Mouse (Mus musculus): ENCODE measurements around the gene Gdpd5. TPM values are rescaled to one million over a fixed set of nuclear protein-coding genes. Genes with fewer than 3 reads are reported as not detected.
"Not testable (repeated sequence)": the region's sequence is repeated elsewhere in the genome, so short reads cannot be mapped to it uniquely, and the experiment has no call there.

Gene Gdpd5
- polyA plus RNA-seq, 1 experiment from 2014 or later: 8.1 TPM

DNA sequence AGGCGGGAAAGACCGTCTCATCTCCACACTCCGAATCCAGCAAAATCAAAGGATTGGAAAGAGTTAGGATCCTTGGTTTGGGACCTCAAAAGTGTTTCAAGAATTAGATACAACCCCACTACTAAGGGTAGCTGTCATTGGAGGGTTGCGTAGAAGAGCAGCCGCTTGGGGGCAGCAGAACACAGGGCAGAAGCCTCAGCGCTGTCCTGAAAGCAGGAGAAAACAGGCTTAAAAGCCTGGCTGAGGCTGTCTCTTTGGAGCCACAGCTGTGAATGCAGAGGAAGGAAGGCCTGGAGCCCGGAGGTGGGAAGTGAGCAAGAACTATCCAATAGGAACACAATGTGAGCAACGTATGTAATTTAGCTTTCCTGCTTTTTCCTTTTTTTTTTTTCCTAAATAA lies 119.0 kb downstream of the Gdpd5 start:
- Histone ChIP-seq H3K27me3 (ENCODE audit: control insufficient read depth, insufficient read depth, low read length) (no peaks in the 10 kb centered on the region), H3K9me3 (ENCODE audit: control insufficient read depth, low read length) (no peaks in the 10 kb centered on the region), H3K4me3 (ENCODE audit: low read depth, low read length) (no peak overlapping the region), H3K36me3 (ENCODE audit: control insufficient read depth, insufficient read depth, low read length) (no peaks in the 10 kb centered on the region), H3K27ac (replicated peaks) (no peak overlapping the region), H3K9ac (ENCODE audit: low read length) (no peak overlapping the region), H3K4me1 (replicated peaks; ENCODE audit: control insufficient read depth, insufficient read depth) (no peaks in the 10 kb centered on the region), H3K4me2 (replicated peaks; ENCODE audit: low read depth) (no peak overlapping the region)
- TF ChIP-seq EP300 (optimal IDR thresholded peaks at IDR 0.05): no peak
- peak; percentile 99 for TF ChIP-seq CTCF (IDR thresholded peaks at IDR 0.05; ENCODE audit: low read depth)
- peak; percentile 76 for ATAC-seq (ENCODE audit: low FRiP score, low TSS enrichment)
- WGBS: 8% methylated on average over 8 of the region's 8 CpGs
- peak; percentile 85 for DNase-seq (ENCODE audit: low spot score)

DNA sequence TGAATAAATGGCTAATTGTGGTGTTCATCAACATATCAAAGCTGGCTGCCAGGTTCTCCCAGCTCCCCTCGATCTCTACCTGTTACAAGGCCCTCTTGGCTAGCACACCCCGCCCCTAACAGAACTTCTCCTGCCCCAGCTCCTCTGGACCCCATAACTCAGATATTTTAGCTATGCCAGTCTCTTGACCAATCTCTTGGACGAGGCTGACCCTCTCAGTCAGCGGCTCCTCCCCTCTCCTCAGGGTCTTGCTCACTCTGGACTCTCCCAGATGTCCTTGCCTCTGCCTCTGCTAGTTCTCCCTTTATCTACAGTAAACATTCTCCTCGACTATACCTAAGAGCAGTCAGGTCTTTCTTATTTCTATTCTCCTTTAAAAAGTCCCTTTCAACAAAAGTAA lies 119.4 kb downstream of the Gdpd5 start:
- TF ChIP-seq CTCF (IDR thresholded peaks at IDR 0.05; ENCODE audit: low read depth): no peak
- TF ChIP-seq EP300 (optimal IDR thresholded peaks at IDR 0.05): no peak
- no peaks in the 10 kb centered on the region for H3K36me3 ChIP-seq (ENCODE audit: control insufficient read depth, insufficient read depth, low read length)
- no peaks in the 10 kb centered on the region for H3K4me1 ChIP-seq (replicated peaks; ENCODE audit: control insufficient read depth, insufficient read depth)
- no peaks in the 10 kb centered on the region for H3K27me3 ChIP-seq (ENCODE audit: control insufficient read depth, insufficient read depth, low read length)
- no peak overlapping the region for H3K27ac ChIP-seq (replicated peaks)
- no peak overlapping the region for H3K4me2 ChIP-seq (replicated peaks; ENCODE audit: low read depth)
- ATAC-seq (ENCODE audit: low FRiP score, low TSS enrichment) (no peak), DNase-seq (ENCODE audit: low spot score) (no peak)
- WGBS: 30% methylated on average over 5 of the region's 5 CpGs
- no peak overlapping the region for H3K9ac ChIP-seq (ENCODE audit: low read length)
- no peaks in the 10 kb centered on the region for H3K9me3 ChIP-seq (ENCODE audit: control insufficient read depth, low read length)
- no peak overlapping the region for H3K4me3 ChIP-seq (ENCODE audit: low read depth, low read length)

DNA sequence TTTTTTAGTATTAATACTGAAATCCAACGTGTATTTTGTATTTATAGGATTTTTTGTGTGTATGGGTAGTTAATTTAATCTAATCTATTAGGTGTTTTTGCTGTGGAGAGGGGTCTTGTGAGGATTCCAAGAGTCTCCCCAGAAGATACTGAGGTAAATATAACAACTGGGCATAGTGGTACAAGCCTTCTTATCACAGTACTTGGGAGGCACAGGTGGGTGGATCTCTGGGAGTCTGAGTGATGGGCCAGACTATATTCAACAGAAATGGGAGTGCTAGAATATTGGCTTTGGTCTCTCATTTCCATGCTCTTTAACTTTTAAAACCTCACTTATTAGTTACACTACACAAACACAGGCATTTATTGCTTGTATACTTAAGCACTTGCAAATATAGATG lies 119.9 kb downstream of the Gdpd5 start:
- WGBS: 49% methylated on average over 1 of the region's 1 CpGs
- Histone ChIP-seq H3K36me3 (ENCODE audit: control insufficient read depth, insufficient read depth, low read length) (no peaks in the 10 kb centered on the region), H3K4me1 (replicated peaks; ENCODE audit: control insufficient read depth, insufficient read depth) (no peaks in the 10 kb centered on the region), H3K4me2 (replicated peaks; ENCODE audit: low read depth) (no peak overlapping the region), H3K4me3 (ENCODE audit: low read depth, low read length) (no peak overlapping the region), H3K9me3 (ENCODE audit: control insufficient read depth, low read length) (no peaks in the 10 kb centered on the region), H3K27ac (replicated peaks) (no peak overlapping the region), H3K9ac (ENCODE audit: low read length) (no peak overlapping the region), H3K27me3 (ENCODE audit: control insufficient read depth, insufficient read depth, low read length) (no peaks in the 10 kb centered on the region)
- ATAC-seq (ENCODE audit: low FRiP score, low TSS enrichment) (no peak), DNase-seq (ENCODE audit: low spot score) (no peak)
- TF ChIP-seq EP300 (optimal IDR thresholded peaks at IDR 0.05) (no peak), CTCF (IDR thresholded peaks at IDR 0.05; ENCODE audit: low read depth) (no peak)

DNA sequence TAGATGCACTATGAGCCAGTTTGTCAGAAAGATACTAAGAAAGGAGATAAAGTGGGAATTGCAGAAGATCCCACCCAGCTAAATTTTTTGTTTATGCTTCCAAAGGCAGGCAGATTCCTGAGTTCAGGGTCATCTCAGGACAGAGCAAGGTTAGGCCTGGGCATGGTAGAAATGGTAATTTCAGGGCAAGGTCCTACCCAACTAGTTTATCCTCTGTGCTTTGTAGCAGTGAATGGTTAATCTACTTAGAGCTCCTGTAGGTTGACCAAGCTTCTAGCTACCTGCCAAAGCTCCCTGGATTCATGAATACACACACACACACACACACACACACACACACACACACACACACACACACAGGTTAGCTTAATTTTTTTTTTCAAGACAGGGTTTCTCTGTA lies 123.3 kb downstream of the Gdpd5 start:
- Histone ChIP-seq H3K9ac (ENCODE audit: low read length) (no peak overlapping the region), H3K9me3 (ENCODE audit: control insufficient read depth, low read length) (0 out of 2 replicates have a peak, but pooled peaks cover 3% of the 10 kb centered on the region), H3K27ac (replicated peaks) (no peak overlapping the region), H3K4me1 (replicated peaks; ENCODE audit: control insufficient read depth, insufficient read depth) (no peaks in the 10 kb centered on the region), H3K4me2 (replicated peaks; ENCODE audit: low read depth) (no peak overlapping the region), H3K27me3 (ENCODE audit: control insufficient read depth, insufficient read depth, low read length) (no peaks in the 10 kb centered on the region), H3K4me3 (ENCODE audit: low read depth, low read length) (no peak overlapping the region), H3K36me3 (ENCODE audit: control insufficient read depth, insufficient read depth, low read length) (no peaks in the 10 kb centered on the region)
- ATAC-seq (ENCODE audit: low FRiP score, low TSS enrichment) (no peak), DNase-seq (ENCODE audit: low spot score) (no peak)
- no peak for TF ChIP-seq CTCF (IDR thresholded peaks at IDR 0.05; ENCODE audit: low read depth)
- no peak for TF ChIP-seq EP300 (optimal IDR thresholded peaks at IDR 0.05)

DNA sequence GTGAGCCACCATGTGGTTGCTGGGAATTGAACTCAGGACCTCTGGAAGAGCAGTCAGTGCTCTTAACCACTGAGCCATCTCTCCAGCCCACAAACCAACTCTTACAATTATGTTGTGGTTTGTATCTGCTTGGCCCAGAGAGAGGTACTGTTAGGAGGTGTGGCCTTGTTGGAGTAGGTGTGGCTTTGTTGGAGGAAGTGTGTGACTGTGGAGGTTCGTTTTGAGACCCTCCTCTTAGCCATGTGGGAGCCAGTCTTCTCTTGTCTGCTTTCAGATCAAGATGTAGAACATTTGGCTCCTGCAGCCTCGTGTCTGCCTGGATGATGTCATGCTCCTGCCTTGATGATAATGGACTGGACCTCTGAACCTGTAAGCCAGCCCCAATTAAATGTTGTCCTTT lies 127.0 kb downstream of the Gdpd5 start:
- ATAC-seq (ENCODE audit: low FRiP score, low TSS enrichment); H3K9me3 ChIP-seq (ENCODE audit: control insufficient read depth, low read length); H3K9ac ChIP-seq (ENCODE audit: low read length); H3K27me3 ChIP-seq (ENCODE audit: control insufficient read depth, insufficient read depth, low read length); H3K4me2 ChIP-seq (replicated peaks; ENCODE audit: low read depth); H3K36me3 ChIP-seq (ENCODE audit: control insufficient read depth, insufficient read depth, low read length); H3K4me3 ChIP-seq (ENCODE audit: low read depth, low read length); DNase-seq (ENCODE audit: low spot score); H3K27ac ChIP-seq (replicated peaks); H3K4me1 ChIP-seq (replicated peaks; ENCODE audit: control insufficient read depth, insufficient read depth): not testable (repeated sequence)
- WGBS: 12% methylated on average over 2 of the region's 2 CpGs

DNA sequence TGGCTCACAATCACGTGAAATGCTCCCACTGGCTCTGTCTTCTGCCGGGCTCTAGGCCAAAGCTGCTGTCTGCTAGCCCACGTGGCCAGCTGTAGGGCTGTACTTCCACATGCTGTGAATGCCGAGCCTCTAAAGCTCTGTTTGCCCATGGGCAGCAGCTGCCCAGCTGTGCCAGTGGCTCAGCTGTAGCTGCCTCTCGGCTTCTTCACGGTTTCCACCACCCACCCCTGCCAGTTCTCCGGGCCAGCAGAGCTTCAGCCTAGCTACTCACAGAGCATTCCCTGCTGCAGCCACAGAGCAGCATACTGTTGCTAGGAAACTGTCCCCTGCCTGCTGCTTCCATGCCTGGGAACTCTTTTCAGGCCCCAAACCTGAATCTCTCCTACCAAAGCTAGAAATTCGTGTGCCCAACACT lies 128.9 kb downstream of the Gdpd5 start:
- 8% methylated on average over 8 of the region's 8 CpGs for WGBS
- no peaks in the 10 kb centered on the region for H3K36me3 ChIP-seq (ENCODE audit: control insufficient read depth, insufficient read depth, low read length)
- no peak for TF ChIP-seq EP300 (optimal IDR thresholded peaks at IDR 0.05)
- TF ChIP-seq CTCF (IDR thresholded peaks at IDR 0.05; ENCODE audit: low read depth): no peak
- 0 out of 2 replicates have a peak, but pooled peaks cover 3% of the 10 kb centered on the region for H3K9me3 ChIP-seq (ENCODE audit: control insufficient read depth, low read length)
- no peak overlapping the region for H3K27ac ChIP-seq (replicated peaks)
- H3K27me3 ChIP-seq (ENCODE audit: control insufficient read depth, insufficient read depth, low read length): no peaks in the 10 kb centered on the region
- H3K9ac ChIP-seq (ENCODE audit: low read length): no peak overlapping the region
- ATAC-seq (ENCODE audit: low FRiP score, low TSS enrichment) (no peak), DNase-seq (ENCODE audit: low spot score) (peak; percentile 19)
- H3K4me2 ChIP-seq (replicated peaks; ENCODE audit: low read depth): no peak overlapping the region
- no peaks in the 10 kb centered on the region for H3K4me1 ChIP-seq (replicated peaks; ENCODE audit: control insufficient read depth, insufficient read depth)
- no peak overlapping the region for H3K4me3 ChIP-seq (ENCODE audit: low read depth, low read length)

Other genes starting within 250 kb of the Gdpd5 start
- gene Uvrag, start 240.3 kb upstream of the Gdpd5 start, polyA plus RNA-seq (2015; fragmentation: Nextera tagmentation; extraction: Ambion mirVana): 9.8 and 10.7 TPM in 2 replicates
- gene Dgat2, start 198.7 kb upstream of the Gdpd5 start, polyA plus RNA-seq (2015; fragmentation: Nextera tagmentation; extraction: Ambion mirVana): 307 and 320 TPM in 2 replicates
- gene Mogat2, start 142.8 kb upstream of the Gdpd5 start, polyA plus RNA-seq (2015; fragmentation: Nextera tagmentation; extraction: Ambion mirVana): 8.7 and 9.4 TPM in 2 replicates
- gene Map6, start 114.0 kb upstream of the Gdpd5 start, polyA plus RNA-seq (2015; fragmentation: Nextera tagmentation; extraction: Ambion mirVana): 8.7 and 9.1 TPM in 2 replicates
- 331 and 433 TPM in 2 replicates for gene Serpinh1, start 28.2 kb upstream of the Gdpd5 start, polyA plus RNA-seq (2015; fragmentation: Nextera tagmentation; extraction: Ambion mirVana)
- 0.97 and 1.3 TPM in 2 replicates for gene Klhl35, start 84.6 kb downstream of the Gdpd5 start, polyA plus RNA-seq (2015; fragmentation: Nextera tagmentation; extraction: Ambion mirVana)
- 688 and 733 TPM in 2 replicates for gene Rps3, start 102.3 kb downstream of the Gdpd5 start, polyA plus RNA-seq (2015; fragmentation: Nextera tagmentation; extraction: Ambion mirVana)
- gene Arrb1, start 154.1 kb downstream of the Gdpd5 start, polyA plus RNA-seq (2015; fragmentation: Nextera tagmentation; extraction: Ambion mirVana): 3.6 and 4.4 TPM in 2 replicates
- 1.5 and 1.7 TPM in 2 replicates for gene Tpbgl, start 245.7 kb downstream of the Gdpd5 start, polyA plus RNA-seq (2015; fragmentation: Nextera tagmentation; extraction: Ambion mirVana)